Mouse (Mus musculus) midbrain, postnatal 0 days (tissue): ENCODE results near the gene Gprc5b. TPM values are rescaled to one million over a fixed set of nuclear protein-coding genes. Genes with fewer than 3 reads are reported as not detected.

Experiments
- ATAC-seq: fragments of 200-750 bp; cut with Nextera tagmentation; 2 replicates; pipeline ENCODE4 v1.8.0; 2017; ENCODE audit warnings: moderate number of reproducible peaks, mild to moderate bottlenecking, moderate TSS enrichment, moderate library complexity; ENCODE audit not compliant: low FRiP score
- DNase-seq: peaks from one replicate; pipeline ENCODE4 v3.0.0-alpha.2; 2015; ENCODE audit warnings: low spot score
- H3K27ac ChIP-seq: fragments of 300-500 bp; sonication (generic); 2 replicates; pipeline ENCODE4 v1.5.1; 2014; ENCODE audit warnings: low read depth, mild to moderate bottlenecking, low read length, mixed read lengths
- H3K27me3 ChIP-seq: fragments of 300-500 bp; sonication (generic); 2 replicates; pipeline ENCODE4 v1.6.1; 2014; ENCODE audit warnings: low read length, control low read depth, mixed read lengths; ENCODE audit not compliant: insufficient read depth
- H3K36me3 ChIP-seq: fragments of 300-500 bp; sonication (generic); 2 replicates; pipeline ENCODE4 v1.6.1; 2014; ENCODE audit warnings: low read length, control low read depth, mixed read lengths; ENCODE audit not compliant: insufficient read depth
- H3K4me1 ChIP-seq: fragments of 300-500 bp; sonication (generic); 2 replicates; pipeline ENCODE4 v1.6.1; 2014; ENCODE audit warnings: mild to moderate bottlenecking, control low read depth, antibody characterized with exemption, low read length, mixed read lengths; ENCODE audit not compliant: insufficient read depth
- H3K4me2 ChIP-seq: fragments of 300-500 bp; sonication (generic); 2 replicates; pipeline ENCODE4 v1.6.1; 2014; ENCODE audit warnings: low read depth, mild to moderate bottlenecking, low read length, mixed read lengths; ENCODE audit not compliant: poor library complexity, severe bottlenecking
- H3K4me3 ChIP-seq: fragments of 300-500 bp; sonication (generic); 2 replicates; pipeline ENCODE4 v1.5.1; 2014; ENCODE audit warnings: low read depth, mild to moderate bottlenecking, low read length, moderate library complexity
- H3K9ac ChIP-seq: fragments of 300-500 bp; sonication (generic); replicated peaks from 2 replicates; pipeline ENCODE4 v1.6.1; 2014; ENCODE audit warnings: mild to moderate bottlenecking, low read length, moderate library complexity, mixed read lengths; ENCODE audit not compliant: poor library complexity, severe bottlenecking
- H3K9me3 ChIP-seq: fragments of 300-500 bp; sonication (generic); 2 replicates; pipeline ENCODE4 v1.6.1; 2016; ENCODE audit warnings: low read length, control low read depth
- CTCF ChIP-seq: IDR thresholded peaks from 2 replicates; pipeline ENCODE4 v1.5.1; 2016; ENCODE audit warnings: antibody characterized with exemption, mild to moderate bottlenecking
- WGBS: fragments of 180-500 bp; shearing (Covaris S2); extraction: QIAGEN DNeasy Blood & Tissue Kit; methylation state at CpG from one replicate; pipeline ENCODE4 v1.1.7; 2014; 5-methylcytosine and 5-hydroxymethylcytosine counted together
- polyA plus RNA-seq: library from polyadenylated mRNA; unstranded; fragments of >200 nt; fragmentation: Nextera tagmentation; extraction: Ambion mirVana; gene quantifications from 2 replicates; pipeline ENCODE4 v1.2.1, GENCODE M21; 2015
- total RNA-seq: library from RNA; depleted of rRNA; stranded (reverse); fragments of >200 nt; gene quantifications from 2 replicates; pipeline ENCODE4 v1.2.3, GENCODE M21; 2014; rRNA removed

The Gprc5b gene
- total and polyA plus RNA-seq, 2 experiments from 2014 or later: 6.6 to 30.1 TPM

GRCm38 (mm10) chr7:118926516-118927260, 68.3 kb downstream of the Gprc5b start:
- 81% methylated on average over 6 of the region's 6 CpGs for WGBS
- ATAC-seq: no peak

GRCm38 (mm10) chr7:118925547-118925946, 69.5 kb downstream of the Gprc5b start:
- Histone ChIP-seq H3K36me3 (no peaks in the 10 kb centered on the region), H3K4me2 (no peak overlapping the region), H3K9me3 (no peaks in the 10 kb centered on the region), H3K27ac (no peak overlapping the region), H3K4me1 (no peaks in the 10 kb centered on the region), H3K9ac (no peak overlapping the region), H3K4me3 (no peak overlapping the region), H3K27me3 (no peaks in the 10 kb centered on the region)
- no peak for TF ChIP-seq CTCF
- DNase-seq: no peak
- 91% methylated on average over 3 of the region's 3 CpGs for WGBS
- ATAC-seq: no peak

More at GRCm38 (mm10) chr7:118926516-118927260, 68.3 kb downstream of the Gprc5b start:
- Histone ChIP-seq H3K9me3 (no peaks in the 10 kb centered on the region), H3K4me3 (no peak overlapping the region), H3K27ac (no peak overlapping the region), H3K36me3 (no peaks in the 10 kb centered on the region), H3K4me2 (no peak overlapping the region), H3K27me3 (no peaks in the 10 kb centered on the region), H3K9ac (no peak overlapping the region), H3K4me1 (no peaks in the 10 kb centered on the region)
- no peak for DNase-seq
- TF ChIP-seq CTCF: no peak

GRCm38 (mm10) chr7:118922441-118923202, 72.4 kb downstream of the Gprc5b start:
- Histone ChIP-seq H3K27me3 (no peaks in the 10 kb centered on the region), H3K27ac (no peak overlapping the region), H3K36me3 (no peaks in the 10 kb centered on the region), H3K9me3 (no peaks in the 10 kb centered on the region), H3K4me1 (no peaks in the 10 kb centered on the region), H3K9ac (no peak overlapping the region), H3K4me3 (no peak overlapping the region), H3K4me2 (no peak overlapping the region)
- TF ChIP-seq CTCF: no peak
- DNase-seq (peak; percentile 24), ATAC-seq (no peak)
- WGBS: 67% methylated on average over 4 of the region's 4 CpGs

Other genes with a start within 250 kb of the Gprc5b start
- gene Iqck, start 139.5 kb downstream of the Gprc5b start, total RNA-seq: 3.5 and 5.1 TPM in 2 replicates
- gene Iqck, start 139.5 kb downstream of the Gprc5b start, polyA plus RNA-seq: 4.8 and 5.9 TPM in 2 replicates
- gene Knop1, start 139.0 kb downstream of the Gprc5b start, total RNA-seq: 31.6 and 37.5 TPM in 2 replicates
- gene Knop1, start 139.0 kb downstream of the Gprc5b start, polyA plus RNA-seq: 67.5 and 73.2 TPM in 2 replicates
- gene Gpr139, start 189.4 kb upstream of the Gprc5b start, total RNA-seq: 16.6 and 20.0 TPM in 2 replicates
- 10.8 and 11.0 TPM in 2 replicates for gene Gpr139, start 189.4 kb upstream of the Gprc5b start, polyA plus RNA-seq